Mouse (Mus musculus): ENCODE results near the gene Stra6l. TPM values are rescaled to one million over a fixed set of nuclear protein-coding genes. Genes with fewer than 3 reads are reported as not detected.

Stra6l gene
- total RNA-seq, 2 experiments from 2014 or later: not detected

DNA sequence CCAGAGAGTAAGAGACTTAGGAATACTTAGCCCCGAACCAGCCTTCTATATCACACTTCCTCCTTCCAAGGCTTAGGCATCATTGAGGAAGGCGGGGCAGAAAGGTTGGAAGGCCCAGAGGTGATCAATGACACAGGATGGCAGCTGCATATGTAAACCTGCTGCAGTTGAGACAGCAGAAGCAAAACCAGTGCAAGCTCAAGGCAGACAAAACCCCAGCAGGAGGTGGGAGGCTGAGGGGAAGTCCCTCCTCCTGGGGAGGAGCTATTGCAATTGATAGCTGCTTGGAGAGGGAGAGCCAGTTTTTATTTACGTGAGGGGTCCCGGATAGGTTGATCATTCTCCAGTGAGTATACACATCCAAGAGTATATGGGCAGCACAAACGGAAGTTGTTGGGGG is 15.0 kb upstream of the Stra6l start:
- no peak for ATAC-seq (replicated peaks; ENCODE audit: poor library complexity)

DNA sequence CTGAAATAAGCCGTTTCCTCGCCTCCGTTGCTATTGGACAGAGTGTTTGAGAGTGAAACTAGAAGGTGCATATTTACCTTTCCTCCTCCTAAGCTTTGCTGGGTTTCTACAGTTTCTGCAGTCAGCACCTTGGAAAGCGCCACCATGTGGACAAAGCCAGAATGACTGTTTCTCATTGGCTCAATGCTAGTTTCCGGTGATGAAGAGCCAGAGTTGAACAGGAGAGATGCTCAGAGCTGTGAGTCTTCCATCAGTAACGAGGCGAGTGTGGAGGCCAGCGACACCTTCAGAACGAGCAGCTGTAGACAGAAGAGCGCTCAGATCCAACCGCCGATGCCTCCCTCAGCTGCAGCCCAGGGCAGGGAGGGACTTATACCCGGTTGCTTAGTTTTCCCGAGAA is 4.1 kb upstream of the Stra6l start:
- ATAC-seq (replicated peaks; ENCODE audit: poor library complexity): 0 out of 2 replicates have a peak, but pooled peaks have one; percentile 44

GRCm38 (mm10) chr4:45846263-45846662 is 2.2 kb upstream of the Stra6l start:
- ATAC-seq (replicated peaks; ENCODE audit: poor library complexity): no peak

DNA sequence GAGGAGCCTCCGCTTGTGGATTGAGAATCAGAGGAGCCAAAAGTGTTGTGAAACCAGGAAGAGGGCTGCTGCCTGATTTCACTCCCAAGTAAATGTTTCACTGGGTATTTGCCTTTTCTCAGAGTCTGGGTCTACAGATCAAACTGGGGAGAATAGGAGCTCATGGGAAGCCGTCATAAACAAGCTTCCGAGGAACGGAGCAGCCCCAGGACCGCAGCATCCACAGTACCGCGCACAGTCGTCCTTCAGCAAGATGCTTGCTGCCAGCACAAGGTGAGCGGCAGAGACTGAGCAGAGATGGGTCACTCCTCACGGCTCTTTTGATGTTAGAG is 327 bp downstream of the Stra6l start:
- ATAC-seq (replicated peaks; ENCODE audit: poor library complexity): no peak

GRCm38 (mm10) chr4:45849419-45849818 is 955 bp downstream of the Stra6l start:
- no peak for ATAC-seq (replicated peaks; ENCODE audit: poor library complexity)

GRCm38 (mm10) chr4:45851640-45852051 is 3.2 kb downstream of the Stra6l start:
- ATAC-seq (replicated peaks; ENCODE audit: poor library complexity): no peak

DNA sequence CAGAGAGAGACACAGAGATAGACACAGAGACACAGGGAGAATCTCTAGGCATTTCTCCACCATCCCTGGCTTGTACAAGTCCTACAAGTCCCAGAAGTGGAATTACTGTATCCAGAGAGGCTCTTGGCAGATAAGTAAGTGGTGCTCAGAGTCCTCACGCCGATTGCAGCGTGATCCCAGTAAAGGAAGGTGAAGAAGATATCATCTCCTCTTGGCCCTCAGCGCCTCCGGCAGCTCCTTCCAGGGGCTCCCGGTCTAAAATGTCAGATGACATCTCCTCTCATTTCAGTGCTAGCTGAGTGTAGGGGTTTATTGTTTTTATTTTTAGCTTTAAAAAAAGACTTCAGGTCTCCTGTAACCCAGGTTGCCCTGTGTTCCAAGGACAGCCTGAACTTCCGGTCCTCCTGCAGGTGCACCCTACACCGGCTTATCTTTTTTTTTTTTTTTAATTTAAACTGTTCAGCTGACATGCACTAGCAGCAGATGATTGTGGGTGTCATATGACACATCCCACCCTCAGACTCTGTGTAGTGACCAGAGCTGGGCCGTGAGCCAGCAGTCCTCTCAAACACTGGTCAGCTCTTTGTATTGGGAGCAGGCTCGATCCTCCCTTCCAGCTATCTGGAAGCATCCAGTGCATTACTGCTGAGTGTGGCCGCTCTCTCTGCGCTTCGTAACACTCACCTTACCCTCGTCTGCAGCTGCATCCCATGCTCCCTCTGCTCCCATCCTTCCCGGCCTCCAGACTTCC is 5.2 kb downstream of the Stra6l start:
- no peak for ATAC-seq (replicated peaks; ENCODE audit: poor library complexity)

- peak; percentile 71 for ATAC-seq (replicated peaks; ENCODE audit: poor library complexity)
These were observed 7.5 kb downstream of the Stra6l start for GRCm38 (mm10) chr4:45855803-45856424.

DNA sequence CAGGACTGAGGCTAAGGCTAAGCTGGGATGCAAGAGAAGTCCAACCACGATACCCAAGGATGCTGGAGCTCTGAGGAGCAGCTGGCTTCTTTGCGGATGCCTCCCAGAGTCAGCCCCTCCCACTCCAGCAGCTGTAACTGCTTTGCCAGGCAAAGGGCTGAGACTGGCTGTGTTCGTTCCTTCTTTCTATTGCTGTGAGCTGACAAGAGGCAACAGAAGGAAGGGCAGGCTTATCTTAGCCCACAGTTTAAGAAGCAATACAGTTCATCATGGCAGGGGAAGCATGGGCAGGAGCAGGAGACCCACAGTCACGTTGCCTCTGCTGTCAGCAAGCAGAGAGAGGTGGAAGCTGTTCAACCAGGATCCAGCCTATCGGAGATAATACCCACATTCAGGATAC is 12.7 kb downstream of the Stra6l start:
- peak; percentile 52 for ATAC-seq (replicated peaks; ENCODE audit: poor library complexity)

DNA sequence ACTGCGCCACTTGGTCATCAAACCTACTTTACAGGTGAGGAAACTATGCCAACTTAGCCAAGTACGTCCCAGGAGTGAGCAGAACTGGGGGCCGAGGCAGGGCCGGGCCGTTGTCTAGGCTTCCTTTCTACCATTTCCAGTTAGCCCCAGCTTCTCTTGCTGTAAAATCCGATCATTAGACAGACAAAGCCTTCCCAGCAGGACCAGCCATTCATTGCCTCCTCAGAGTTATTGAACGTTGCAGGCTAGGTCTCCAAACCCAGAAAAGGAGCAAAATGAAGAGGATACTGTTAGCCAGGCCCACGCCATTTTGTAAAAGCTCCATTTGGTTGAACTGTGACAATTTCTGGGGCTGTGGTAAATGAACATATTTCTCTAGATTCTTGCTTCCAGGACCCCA is 19.0 kb downstream of the Stra6l start:
- ATAC-seq (replicated peaks; ENCODE audit: poor library complexity): no peak

DNA sequence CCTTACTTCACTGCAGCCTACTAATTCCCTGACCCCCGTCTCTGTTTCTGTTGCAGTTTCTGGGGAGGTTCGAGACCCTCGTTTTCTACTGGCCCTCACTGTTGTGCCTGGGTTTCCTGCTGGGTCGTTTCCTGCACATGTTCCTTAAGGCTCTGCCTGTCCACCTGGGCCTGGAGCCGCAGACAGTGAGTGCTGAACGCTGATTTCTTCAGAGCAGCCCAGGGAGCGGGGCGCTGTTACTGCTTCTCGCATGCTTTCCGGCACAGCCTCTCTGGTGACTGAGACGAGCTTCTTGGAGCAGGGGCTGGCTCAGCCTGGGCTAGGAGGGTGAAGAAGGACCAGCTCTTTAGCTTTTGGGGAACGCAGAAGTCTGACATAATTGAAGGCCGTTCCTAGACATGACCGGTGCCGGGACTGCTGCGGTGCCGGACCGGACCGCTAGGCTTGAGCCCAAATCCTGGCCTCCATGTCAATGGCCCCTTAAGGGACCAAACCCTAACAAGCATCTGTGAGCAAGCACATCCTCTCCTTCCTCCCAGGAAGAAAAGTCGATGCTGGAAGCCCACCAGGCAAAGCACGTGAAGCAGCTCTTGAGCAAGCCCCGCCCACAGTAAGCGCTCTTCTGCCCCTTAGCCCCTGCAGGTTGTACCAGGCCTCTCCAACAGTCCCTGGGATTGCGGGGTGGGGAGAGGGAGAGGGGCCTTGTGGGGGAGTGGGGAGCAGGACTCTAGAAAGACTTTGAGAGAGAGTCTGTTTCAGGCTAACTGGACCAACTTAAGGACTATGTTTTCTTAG is 20.8 kb downstream of the Stra6l start:
- no peak for ATAC-seq (replicated peaks; ENCODE audit: poor library complexity)

GRCm38 (mm10) chr4:45872147-45872546 is 23.7 kb downstream of the Stra6l start:
- ATAC-seq (replicated peaks; ENCODE audit: poor library complexity): no peak

DNA sequence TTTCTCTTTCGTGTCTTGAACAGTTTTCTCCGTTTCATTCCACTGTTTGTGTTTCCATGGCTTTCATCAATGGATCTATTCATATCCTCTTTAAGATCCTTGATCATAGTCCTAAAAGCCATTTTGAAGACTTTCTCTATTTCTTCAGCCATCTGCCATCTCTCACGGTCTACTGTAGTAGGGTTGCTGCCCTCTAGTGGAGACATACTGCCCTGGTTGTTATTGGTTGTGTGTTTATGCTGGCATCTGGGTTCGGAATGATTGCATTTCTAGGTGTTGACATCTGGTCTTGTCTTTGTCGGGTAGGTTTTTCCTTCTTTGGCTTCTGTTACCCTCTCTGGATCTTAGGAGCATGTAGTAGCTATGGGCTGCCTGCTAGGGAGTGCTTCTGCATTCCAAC is 30.5 kb downstream of the Stra6l start:
- 0 out of 2 replicates have a peak, but pooled peaks have one; percentile 42 for ATAC-seq (replicated peaks; ENCODE audit: poor library complexity)

DNA sequence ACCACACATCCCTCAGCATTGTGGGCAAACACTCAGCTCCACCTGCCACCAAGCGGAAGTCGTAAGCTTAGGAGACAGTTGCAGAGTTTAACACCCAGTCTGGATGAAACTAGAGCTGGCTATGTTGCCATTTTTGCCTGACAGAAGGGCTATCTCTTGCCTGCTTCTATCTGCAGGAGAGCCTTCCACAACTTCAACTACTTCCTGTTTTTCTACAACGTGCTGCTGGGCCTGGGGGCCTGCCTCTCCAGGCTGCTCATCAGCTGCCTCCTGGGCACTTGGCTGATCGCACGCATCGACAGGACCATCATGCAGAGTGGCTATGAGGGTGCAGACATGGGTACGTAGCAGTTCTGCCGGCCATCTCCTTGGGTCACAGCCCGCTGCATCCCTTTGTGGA is 34.1 kb downstream of the Stra6l start:
- peak; percentile 43 for ATAC-seq (replicated peaks; ENCODE audit: poor library complexity)

DNA sequence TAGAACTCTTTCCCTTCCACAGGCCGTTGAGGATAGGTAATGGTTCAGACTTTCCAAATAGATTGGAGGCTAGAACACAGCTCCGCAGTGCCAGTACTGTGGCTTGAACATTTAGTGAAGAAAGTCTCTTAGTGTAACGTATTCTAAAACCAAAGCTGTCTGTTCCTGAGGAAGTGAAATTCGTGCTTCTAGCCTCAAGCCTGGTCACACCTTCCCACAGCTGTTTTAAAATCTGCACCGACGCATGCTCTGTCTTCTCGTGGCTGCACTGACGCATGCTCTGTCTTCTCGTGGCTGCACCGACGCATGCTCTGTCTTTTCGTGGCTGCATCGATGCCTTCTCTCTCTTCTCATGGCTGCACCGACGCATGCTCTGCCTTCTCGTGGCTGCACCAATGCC is 34.8 kb downstream of the Stra6l start:
- peak; percentile 77 for ATAC-seq (replicated peaks; ENCODE audit: poor library complexity)

- ATAC-seq (replicated peaks; ENCODE audit: poor library complexity): peak; percentile 57
These were observed 41.0 kb downstream of the Stra6l start for GRCm38 (mm10) chr4:45889487-45889886.

DNA sequence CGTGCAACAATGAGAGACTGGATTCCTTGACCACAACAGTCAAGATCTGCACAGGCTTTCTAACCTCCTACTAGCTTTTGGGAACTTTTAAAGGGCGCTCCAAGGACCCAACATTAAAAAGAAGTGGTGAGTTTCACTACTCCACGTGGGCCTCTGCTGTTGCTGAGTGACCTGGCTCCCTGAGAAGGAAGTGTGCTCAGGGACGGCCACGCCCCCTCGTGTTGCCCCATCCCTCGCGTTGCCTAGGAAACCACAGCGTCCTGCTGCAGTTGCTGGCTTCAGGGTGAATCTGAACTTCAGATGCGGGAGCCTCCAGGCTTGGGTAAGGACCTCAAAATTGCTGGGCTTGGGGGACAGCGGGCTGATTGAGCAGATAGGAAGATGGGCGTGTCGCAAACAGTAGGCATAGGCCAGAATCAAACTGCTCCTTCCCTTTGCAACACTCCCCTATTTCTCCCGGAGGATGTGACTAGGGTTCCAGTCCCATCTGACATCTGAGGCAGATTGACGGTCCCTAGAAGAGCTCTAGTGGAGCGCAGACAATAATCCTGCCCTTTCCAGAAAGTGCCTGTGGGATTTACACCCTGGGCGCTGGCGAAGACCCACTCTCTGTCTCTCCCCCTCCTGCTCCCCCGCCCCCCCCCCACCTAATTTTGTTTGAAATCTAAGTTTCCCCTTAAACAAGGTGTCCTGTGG is 41.8 kb downstream of the Stra6l start, which contains the start of gene Ccdc180:
TSS of gene Ccdc180 (plus strand) at position 238 of the 696 bp plus-strand sequence.
- peak; percentile 100 for ATAC-seq (replicated peaks; ENCODE audit: poor library complexity)

DNA sequence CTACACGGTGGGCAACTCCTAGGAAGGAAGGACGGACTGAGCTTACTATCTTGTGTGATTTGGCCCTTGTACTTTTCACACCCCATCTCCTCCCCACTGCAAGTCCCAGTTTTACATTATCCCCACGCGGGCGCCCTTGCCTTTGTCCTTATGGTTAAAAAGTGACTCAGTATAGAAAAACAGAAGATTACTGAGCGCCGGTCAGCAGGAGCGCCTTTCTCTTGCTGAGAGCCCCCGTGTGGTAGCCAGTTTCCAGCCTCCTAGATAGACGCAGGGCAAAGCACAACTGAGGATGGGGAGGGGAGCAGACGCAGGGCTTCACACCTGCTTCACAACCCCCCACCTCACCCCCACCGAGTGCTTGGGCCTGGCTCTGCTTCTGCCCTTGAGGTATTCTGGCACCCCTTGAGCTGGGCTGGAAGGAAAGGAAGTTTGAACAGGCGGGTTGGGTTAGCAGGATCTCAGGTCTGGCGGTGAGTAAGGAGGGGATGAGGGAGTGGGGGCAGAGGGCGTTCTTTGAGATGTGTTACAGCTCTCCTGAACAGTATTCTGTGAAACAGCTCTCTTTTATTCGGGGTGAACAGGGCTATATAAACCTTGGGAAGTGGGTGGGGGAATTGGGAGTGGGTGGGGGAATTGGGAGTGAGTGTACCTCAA is 48.1 kb downstream of the Stra6l start:
- no peak for ATAC-seq (replicated peaks; ENCODE audit: poor library complexity)

DNA sequence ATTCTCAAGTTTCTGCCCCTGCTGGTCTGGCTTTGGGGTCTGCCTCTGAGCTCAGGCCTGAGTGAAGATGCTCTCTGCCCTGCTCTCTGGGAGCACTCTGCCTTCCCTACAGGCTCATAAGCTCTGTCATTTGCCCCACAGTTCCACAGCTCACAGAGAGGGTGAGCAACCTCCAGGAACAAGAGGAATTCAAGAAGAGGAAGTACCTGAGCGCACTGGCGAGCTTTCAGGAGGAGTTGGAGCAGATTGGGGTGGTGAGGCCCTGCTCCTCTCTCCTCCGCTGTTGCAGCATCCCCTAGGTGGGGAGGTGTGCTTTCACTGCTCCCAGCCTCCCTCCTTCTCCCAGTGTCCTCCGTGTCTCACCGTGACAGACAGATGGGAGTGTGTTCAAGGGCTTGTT is 49.9 kb downstream of the Stra6l start:
- ATAC-seq (replicated peaks; ENCODE audit: poor library complexity): peak; percentile 54

DNA sequence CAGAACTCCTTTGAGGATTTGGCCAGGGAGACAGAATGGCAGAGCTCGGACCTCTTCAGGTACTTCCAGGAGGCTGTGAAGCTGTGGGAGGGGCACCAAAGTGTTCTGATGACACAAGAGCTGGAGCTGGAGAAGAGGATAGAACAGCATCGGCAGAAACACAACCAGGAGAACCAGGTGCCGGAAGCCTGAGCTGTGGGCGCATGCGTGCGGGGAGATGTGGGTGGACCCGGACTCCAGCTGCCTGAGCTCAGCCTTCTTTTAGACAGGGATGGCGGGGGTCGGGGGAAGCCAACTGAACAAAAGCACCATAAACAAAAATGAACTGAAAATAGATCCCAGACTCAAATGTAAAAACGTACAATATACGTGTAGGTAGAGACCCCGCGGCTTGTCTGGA is 60.8 kb downstream of the Stra6l start:
- no peak for ATAC-seq (replicated peaks; ENCODE audit: poor library complexity)

- ATAC-seq (replicated peaks; ENCODE audit: poor library complexity): no peak
These were observed 61.5 kb downstream of the Stra6l start for GRCm38 (mm10) chr4:45909924-45910323.
